Mouse (Mus musculus) small intestine, adult 2 months (tissue): ENCODE results near the gene Cyyr1. TPM values are rescaled to one million over a fixed set of nuclear protein-coding genes. Genes with fewer than 3 reads are reported as not detected.

Experiments
- H3K27ac ChIP-seq: fragments of 200-500 bp; 2 replicates; pipeline ENCODE4 v1.5.1; 2012; ENCODE audit warnings: low read depth, low read length, control low read depth, inconsistent platforms; ENCODE audit not compliant: insufficient read depth
- H3K27me3 ChIP-seq: fragments of 200-500 bp; 2 replicates; pipeline ENCODE4 v1.6.1; 2012; ENCODE audit warnings: mild to moderate bottlenecking, moderate library complexity, low read length, inconsistent platforms; ENCODE audit not compliant: control insufficient read depth, insufficient read depth
- H3K36me3 ChIP-seq: fragments of 200-500 bp; 2 replicates; pipeline ENCODE4 v1.6.1; 2012; ENCODE audit warnings: mild to moderate bottlenecking, low read length, control low read depth, inconsistent platforms; ENCODE audit not compliant: control insufficient read depth, insufficient read depth
- H3K4me1 ChIP-seq: fragments of 200-500 bp; 2 replicates; pipeline ENCODE4 v1.6.1; 2012; ENCODE audit warnings: low read length, inconsistent platforms, mixed read lengths; ENCODE audit not compliant: control insufficient read depth, insufficient read depth, insufficient read length
- H3K4me3 ChIP-seq: fragments of 200-500 bp; 2 replicates; pipeline ENCODE4 v1.5.1; 2012; ENCODE audit warnings: low read depth, mild to moderate bottlenecking, control low read depth, inconsistent platforms, low read length, moderate library complexity
- CTCF ChIP-seq: fragments of 200-500 bp; IDR thresholded peaks from 2 replicates; pipeline ENCODE4 v1.5.1; 2012; ENCODE audit warnings: low read depth, mild to moderate bottlenecking, control low read depth, inconsistent platforms, low read length, moderate library complexity, mixed read lengths; ENCODE audit not compliant: insufficient replicate concordance, insufficient read length; ENCODE audit errors: extremely low read depth
- POLR2A ChIP-seq: fragments of 200-500 bp; IDR thresholded peaks from 2 replicates; pipeline ENCODE4 v1.6.1; 2012; ENCODE audit warnings: low read depth, mild to moderate bottlenecking, control low read depth, inconsistent platforms, low read length, moderate library complexity
- WGBS: fragments of 180-500 bp; shearing (Covaris S2); methylation state at CpG from one replicate; pipeline ENCODE4 v1.1.7; 2018; 5-methylcytosine and 5-hydroxymethylcytosine counted together
- polyA plus RNA-seq: library from polyadenylated mRNA; depleted of rRNA; stranded (reverse); fragments of >200 nt; gene quantifications from 2 replicates; pipeline ENCODE4 v1.2.3, GENCODE M21; 2012

The Cyyr1 gene
- polyA plus RNA-seq, 1 experiment: 3.5 TPM

DNA sequence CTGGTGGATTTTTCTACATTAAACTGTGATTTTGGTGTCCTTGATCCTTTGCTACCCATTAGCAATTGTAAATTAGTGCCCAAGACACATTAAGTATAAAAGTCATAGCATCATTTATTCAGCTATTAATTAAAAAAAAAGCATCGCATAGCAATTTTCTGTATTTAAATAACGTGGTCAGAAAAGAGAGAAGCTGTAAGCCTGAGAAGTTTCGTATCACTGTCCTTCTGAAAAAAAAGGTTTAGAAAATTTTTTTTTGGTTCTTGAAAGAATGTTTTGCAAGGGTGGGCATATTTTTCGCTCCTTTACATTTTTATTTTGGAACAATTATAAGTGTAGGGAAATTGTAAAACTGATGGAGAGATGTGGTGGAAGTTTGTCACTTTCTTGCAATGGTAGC is 83.1 kb downstream of the Cyyr1 start:
- H3K4me3 ChIP-seq: no peak overlapping the region
- H3K4me1 ChIP-seq: no peaks in the 10 kb centered on the region
- no peaks in the 10 kb centered on the region for H3K27me3 ChIP-seq
- H3K36me3 ChIP-seq: no peaks in the 10 kb centered on the region
- no peak overlapping the region for H3K27ac ChIP-seq
- no peak for TF ChIP-seq CTCF
- no peak for TF ChIP-seq POLR2A
- WGBS: 91% methylated on average over 4 of the region's 4 CpGs

GRCm38 (mm10) chr16:85455043-85455442 is 98.2 kb downstream of the Cyyr1 start:
- 22% methylated on average over 1 of the region's 1 CpGs for WGBS
- TF ChIP-seq POLR2A: no peak
- TF ChIP-seq CTCF: no peak
- 0 out of 2 replicates have a peak, but pooled peaks cover 2% of the 10 kb centered on the region for H3K4me1 ChIP-seq
- H3K4me3 ChIP-seq: no peak overlapping the region
- no peaks in the 10 kb centered on the region for H3K27me3 ChIP-seq
- H3K27ac ChIP-seq: no peak overlapping the region
- H3K36me3 ChIP-seq: no peaks in the 10 kb centered on the region

- Histone ChIP-seq H3K36me3 (no peaks in the 10 kb centered on the region), H3K4me3 (no peak overlapping the region), H3K4me1 (no peaks in the 10 kb centered on the region), H3K27me3 (no peaks in the 10 kb centered on the region), H3K27ac (no peak overlapping the region)
- 58% methylated on average over 1 of the region's 1 CpGs for WGBS
- no peak for TF ChIP-seq CTCF
- no peak for TF ChIP-seq POLR2A
Observed at GRCm38 (mm10) chr16:85446306-85446705, 106.9 kb downstream of the Cyyr1 start.

DNA sequence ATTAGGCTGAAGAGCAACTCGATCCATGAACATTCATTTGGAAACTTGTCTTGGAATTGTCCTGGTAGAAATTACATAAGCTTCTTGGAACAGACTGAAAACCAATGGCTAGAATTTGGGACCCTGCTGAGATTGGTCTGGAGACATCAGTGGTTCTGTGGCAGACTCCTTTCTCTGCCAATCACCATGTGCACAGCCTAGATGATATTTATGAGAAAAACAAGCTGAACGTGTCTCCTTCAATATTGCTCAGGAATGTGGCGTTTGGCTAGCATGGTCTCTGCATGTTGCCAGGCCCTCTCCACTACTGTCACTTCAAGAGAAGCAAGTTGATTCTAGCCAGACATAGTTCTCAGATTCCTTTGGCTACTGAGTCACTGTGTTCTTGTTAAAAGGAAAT is 107.4 kb downstream of the Cyyr1 start:
- Histone ChIP-seq H3K4me1 (no peaks in the 10 kb centered on the region), H3K27ac (no peak overlapping the region), H3K4me3 (no peak overlapping the region), H3K27me3 (no peaks in the 10 kb centered on the region), H3K36me3 (no peaks in the 10 kb centered on the region)
- TF ChIP-seq CTCF: no peak
- no peak for TF ChIP-seq POLR2A
- 84% methylated on average over 3 of the region's 3 CpGs for WGBS

GRCm38 (mm10) chr16:85435427-85435826 is 117.8 kb downstream of the Cyyr1 start:
- TF ChIP-seq POLR2A: no peak
- peak; percentile 34; the same call in 1 of the 2 replicates for TF ChIP-seq CTCF
- Histone ChIP-seq H3K27me3 (no peaks in the 10 kb centered on the region; the same call in 1 of the 2 replicates), H3K4me3 (no peak overlapping the region), H3K27ac (no peak overlapping the region), H3K4me1 (no peaks in the 10 kb centered on the region), H3K36me3 (no peaks in the 10 kb centered on the region)
- 66% methylated on average over 2 of the region's 2 CpGs for WGBS

- Histone ChIP-seq H3K4me3 (no peak overlapping the region), H3K4me1 (no peaks in the 10 kb centered on the region), H3K36me3 (no peaks in the 10 kb centered on the region), H3K27ac (no peak overlapping the region), H3K27me3 (no peaks in the 10 kb centered on the region)
- no peak for TF ChIP-seq POLR2A
- TF ChIP-seq CTCF: no peak
- 65% methylated on average over 3 of the region's 3 CpGs for WGBS
Observed at GRCm38 (mm10) chr16:85429173-85429572, 124.0 kb downstream of the Cyyr1 start.

DNA sequence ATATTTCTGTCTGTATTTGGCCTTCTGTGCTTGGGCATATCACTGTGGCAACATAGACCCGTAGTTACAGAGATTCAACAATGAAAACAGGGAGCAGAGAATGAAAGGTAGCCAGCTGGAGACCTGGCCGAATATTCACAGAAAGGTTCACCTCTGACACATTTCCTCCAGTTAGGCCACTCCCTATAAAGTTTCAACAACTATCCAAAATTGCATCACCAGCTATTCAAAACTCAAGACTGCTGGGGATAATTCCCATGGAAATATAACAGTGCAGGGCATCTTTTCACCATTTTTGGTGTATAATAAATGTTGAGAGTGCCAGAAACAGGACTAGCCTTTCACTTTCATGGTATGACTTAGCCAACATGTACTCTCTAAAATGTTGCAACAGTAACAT is 130.3 kb downstream of the Cyyr1 start:
- Histone ChIP-seq H3K27me3 (no peaks in the 10 kb centered on the region), H3K36me3 (no peaks in the 10 kb centered on the region), H3K27ac (no peak overlapping the region), H3K4me1 (no peaks in the 10 kb centered on the region), H3K4me3 (no peak overlapping the region)
- WGBS: 73% methylated on average over 2 of the region's 2 CpGs
- TF ChIP-seq POLR2A (no peak), CTCF (no peak)

DNA sequence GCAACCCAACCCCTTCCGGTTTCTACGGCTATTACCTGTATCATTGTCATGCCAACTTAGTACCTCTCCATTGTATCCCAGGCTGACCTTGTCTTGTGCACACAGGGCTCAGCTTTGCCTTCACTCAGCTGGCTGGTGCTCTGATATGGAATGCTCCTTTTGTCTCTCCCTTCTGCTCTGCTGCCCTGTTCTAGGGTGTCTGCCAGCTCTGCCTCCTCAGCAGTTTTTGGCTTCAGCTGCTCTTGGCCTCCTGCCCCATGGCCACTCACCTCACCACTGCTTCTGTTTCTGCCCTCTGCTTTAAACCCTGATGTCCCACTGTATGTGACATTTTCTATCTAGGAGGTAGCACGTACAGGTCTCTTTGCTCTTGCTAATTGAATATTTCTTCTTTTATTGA is 137.8 kb downstream of the Cyyr1 start:
- H3K27me3 ChIP-seq: no peaks in the 10 kb centered on the region
- H3K4me3 ChIP-seq: no peak overlapping the region
- no peaks in the 10 kb centered on the region for H3K36me3 ChIP-seq
- H3K27ac ChIP-seq: no peak overlapping the region
- H3K4me1 ChIP-seq: no peaks in the 10 kb centered on the region
- no peak for TF ChIP-seq CTCF
- no peak for TF ChIP-seq POLR2A
- WGBS: 80% methylated on average over 3 of the region's 3 CpGs
